11 mouse cellular contexts compared by ENCODE assay signal in genomic region chr1:63272125-63272675, GRCm38 (mm10). TPM values are rescaled to one million over a fixed set of nuclear protein-coding genes. Genes with fewer than 3 reads are reported as not detected.
DNase-seq lines count a peak whose midpoint lies in the region; ATAC-seq and TF ChIP-seq lines count a peak whose summit lies in the region.
"Had no signal": no experiment of that assay in that cellular context is flagged by ENCODE, and none has a peak within 500 bp of the region (broad histone marks: within the 10 kb centered on the region; RNA-seq: fewer than 3 reads in every experiment).

No protein-coding gene starts in this region.

- H3K4me2 ChIP-seq in liver, embryonic 11.5 days: peak overlapping the region; percentile 65
- no peak overlapping the region for H3K4me2 ChIP-seq in embryonic facial prominence, embryonic 11.5 days (ENCODE audit: low read depth, low read length)
- H3K4me2 ChIP-seq in hindbrain, embryonic 13.5 days: peak overlapping the region; percentile 56
- H3K4me2 ChIP-seq in midbrain, embryonic 16.5 days (ENCODE audit: low read length): peak overlapping the region; percentile 51

- DNase-seq in liver, embryonic 11.5 days (ENCODE audit: low spot score): no peak
- no peak for DNase-seq in liver
- peak; percentile 17 for DNase-seq in embryonic facial prominence, embryonic 11.5 days (ENCODE audit: low spot score)
- DNase-seq in cerebellum, adult 2 months: no peak
- DNase-seq in thymus, postnatal 4 days: no peak
- DNase-seq: liver, embryonic 13.5 days had no signal

- 0 out of 2 replicates have a peak, but pooled peaks cover 3% of the 10 kb centered on the region for H3K4me1 ChIP-seq in liver, embryonic 11.5 days (replicated peaks; ENCODE audit: control insufficient read depth, insufficient read depth, low read length)
- no peaks in the 10 kb centered on the region for H3K4me1 ChIP-seq in embryonic facial prominence, embryonic 11.5 days (ENCODE audit: control insufficient read depth, insufficient read depth, low read length)
- no peaks in the 10 kb centered on the region for H3K4me1 ChIP-seq in hindbrain, embryonic 13.5 days (replicated peaks)
- no peaks in the 10 kb centered on the region; the same call in 1 of the 2 replicates for H3K4me1 ChIP-seq in midbrain, embryonic 16.5 days (ENCODE audit: control insufficient read depth, insufficient read depth, low read length)
- no peaks in the 10 kb centered on the region for H3K4me1 ChIP-seq in cerebellum, adult 2 months (ENCODE audit: control insufficient read depth, insufficient read depth, low read length)

- WGBS in liver, embryonic 11.5 days: 28% methylated on average over 8 of the region's 8 CpGs
- 36% methylated on average over 8 of the region's 8 CpGs for WGBS in embryonic facial prominence, embryonic 11.5 days
- 38% methylated on average over 8 of the region's 8 CpGs for WGBS in hindbrain, embryonic 13.5 days
- WGBS in midbrain, embryonic 16.5 days: 31% methylated on average over 8 of the region's 8 CpGs
- WGBS in cerebellum, adult 2 months: 30% methylated on average over 8 of the region's 8 CpGs

- H3K36me3 ChIP-seq in liver, embryonic 11.5 days (ENCODE audit: control insufficient read depth, insufficient read depth, low read length): no peaks in the 10 kb centered on the region
- no peaks in the 10 kb centered on the region for H3K36me3 ChIP-seq in embryonic facial prominence, embryonic 11.5 days (replicated peaks; ENCODE audit: control insufficient read depth, insufficient read depth, low read depth, low read length)
- H3K36me3 ChIP-seq in hindbrain, embryonic 13.5 days: no peaks in the 10 kb centered on the region
- no peaks in the 10 kb centered on the region for H3K36me3 ChIP-seq in midbrain, embryonic 16.5 days (ENCODE audit: control insufficient read depth, insufficient read depth, low read length)
- H3K36me3 ChIP-seq: heart, embryonic 10.5 days; liver, embryonic 13.5 days had no signal

- no peak overlapping the region for H3K27ac ChIP-seq in liver, embryonic 11.5 days (ENCODE audit: low read depth, low read length)
- H3K27ac ChIP-seq in embryonic facial prominence, embryonic 11.5 days (replicated peaks; ENCODE audit: low read depth, low read length): peak overlapping the region; percentile 70; the same call in 1 of the 2 replicates
- peak overlapping the region; percentile 85; the same call in 1 of the 2 replicates for H3K27ac ChIP-seq in hindbrain, embryonic 13.5 days
- peak overlapping the region; percentile 77 for H3K27ac ChIP-seq in midbrain, embryonic 16.5 days (ENCODE audit: low read length)
- H3K27ac ChIP-seq in cerebellum, adult 2 months (ENCODE audit: insufficient read depth, low read length): no peak overlapping the region
- H3K27ac ChIP-seq: liver, embryonic 13.5 days had no signal

- no peaks in the 10 kb centered on the region for H3K9me3 ChIP-seq in liver, embryonic 11.5 days (ENCODE audit: control insufficient read depth, low read length)
- no peaks in the 10 kb centered on the region for H3K9me3 ChIP-seq in embryonic facial prominence, embryonic 11.5 days (replicated peaks; ENCODE audit: control insufficient read depth, low read length)
- no peaks in the 10 kb centered on the region for H3K9me3 ChIP-seq in hindbrain, embryonic 13.5 days
- no peaks in the 10 kb centered on the region for H3K9me3 ChIP-seq in midbrain, embryonic 16.5 days (replicated peaks; ENCODE audit: control insufficient read depth, low read length, poor library complexity, severe bottlenecking)
- H3K9me3 ChIP-seq: heart, embryonic 10.5 days; liver, embryonic 13.5 days had no signal

- H3K27me3 ChIP-seq in liver, embryonic 11.5 days (replicated peaks; ENCODE audit: control insufficient read depth, insufficient read depth, low read length): peaks cover 84% of the 10 kb centered on the region
- H3K27me3 ChIP-seq in embryonic facial prominence, embryonic 11.5 days (ENCODE audit: control insufficient read depth, insufficient read depth, low read length): peaks cover 13% of the 10 kb centered on the region
- peaks cover 71% of the 10 kb centered on the region for H3K27me3 ChIP-seq in hindbrain, embryonic 13.5 days
- peaks cover 25% of the 10 kb centered on the region for H3K27me3 ChIP-seq in midbrain, embryonic 16.5 days (ENCODE audit: control insufficient read depth, insufficient read depth, low read depth, low read length)
- H3K27me3 ChIP-seq in cerebellum, adult 2 months (ENCODE audit: control insufficient read depth, insufficient read depth, low read length): peaks cover 14% of the 10 kb centered on the region; the same call in 1 of the 2 replicates

- no peak overlapping the region for H3K9ac ChIP-seq in liver, embryonic 11.5 days (ENCODE audit: low read depth, low read length)
- H3K9ac ChIP-seq in embryonic facial prominence, embryonic 11.5 days (replicated peaks; ENCODE audit: low read length): no peak overlapping the region
- H3K9ac ChIP-seq in hindbrain, embryonic 13.5 days: no peak overlapping the region
- no peak overlapping the region for H3K9ac ChIP-seq in midbrain, embryonic 16.5 days (ENCODE audit: low read depth, low read length)
- H3K9ac ChIP-seq: liver, embryonic 13.5 days had no signal

- H3K4me3 ChIP-seq in liver, embryonic 11.5 days (ENCODE audit: low read depth, low read length): no peak overlapping the region
- H3K4me3 ChIP-seq in embryonic facial prominence, embryonic 11.5 days (ENCODE audit: low read depth, low read length): no peak overlapping the region
- peak overlapping the region; percentile 60; the same call in 1 of the 2 replicates for H3K4me3 ChIP-seq in hindbrain, embryonic 13.5 days
- peak overlapping the region; percentile 57 for H3K4me3 ChIP-seq in midbrain, embryonic 16.5 days (ENCODE audit: low read depth, low read length)
- no peak overlapping the region for H3K4me3 ChIP-seq in cerebellum, adult 2 months (replicated peaks; ENCODE audit: insufficient read depth, low read depth, low read length)

- no peak for ATAC-seq in liver, embryonic 11.5 days (replicated peaks; ENCODE audit: low FRiP score)
- no peak for ATAC-seq in embryonic facial prominence, embryonic 11.5 days (replicated peaks; ENCODE audit: insufficient number of reproducible peaks, low FRiP score, low TSS enrichment, low read depth)
- no peak for ATAC-seq in hindbrain, embryonic 13.5 days (ENCODE audit: low FRiP score)
- ATAC-seq in midbrain, embryonic 16.5 days: no peak
- ATAC-seq in granulocyte monocyte progenitor cell, adult 5-6 weeks (replicated peaks; ENCODE audit: poor library complexity, severe bottlenecking): no peak
- ATAC-seq: activated CD4-positive, CD25-positive, alpha-beta regulatory T cell, adult 4 months had no signal

- no peak for TF ChIP-seq POLR2A in cerebellum, adult 2 months (IDR thresholded peaks at IDR 0.05; ENCODE audit: borderline replicate concordance, insufficient read depth, low read length)

- TF ChIP-seq CTCF in cerebellum, adult 2 months (IDR thresholded peaks at IDR 0.05; ENCODE audit: borderline replicate concordance, insufficient read depth, low read depth, low read length): no peak

RNA-seq across cellular contexts. Expression of gene Zdbf2, which starts 0.9 kb away (rescaled TPM):
- polyA plus RNA-seq in liver, embryonic 11.5 days (2014; fragmentation: Nextera tagmentation; extraction: Ambion mirVana): 3.8 TPM in 2 replicates
- polyA plus RNA-seq in embryonic facial prominence, embryonic 11.5 days (2014; fragmentation: Nextera tagmentation; extraction: Ambion mirVana): 12.4 and 13.1 TPM in 2 replicates
- polyA plus RNA-seq in hindbrain, embryonic 13.5 days (2015; fragmentation: Nextera tagmentation; extraction: Ambion mirVana): 34.9 and 36.9 TPM in 2 replicates
- polyA plus RNA-seq in midbrain, embryonic 16.5 days (2015; fragmentation: Nextera tagmentation; extraction: Ambion mirVana): 35.4 and 50.3 TPM in 2 replicates
- polyA plus RNA-seq in cerebellum, adult 2 months (2012; rRNA removed): 3.4 and 3.9 TPM in 2 replicates
- not detected in 2 replicates for total RNA-seq in granulocyte monocyte progenitor cell, adult 5-6 weeks (2014; fragmentation: Nextera tagmentation)
- total RNA-seq in granulocyte monocyte progenitor cell, adult 5-6 weeks (2017): not detected in 2 replicates
- polyA plus RNA-seq: activated CD4-positive, CD25-positive, alpha-beta regulatory T cell, adult 4 months had no signal

RNA-seq across cellular contexts. Expression of gene Gpr1, which starts 57.9 kb away (rescaled TPM):
- 0.09 and 0.14 TPM in 2 replicates for polyA plus RNA-seq in liver, embryonic 11.5 days (2014; fragmentation: Nextera tagmentation; extraction: Ambion mirVana)
- 0.11 and 0.17 TPM in 2 replicates for polyA plus RNA-seq in embryonic facial prominence, embryonic 11.5 days (2014; fragmentation: Nextera tagmentation; extraction: Ambion mirVana)
- polyA plus RNA-seq in hindbrain, embryonic 13.5 days (2015; fragmentation: Nextera tagmentation; extraction: Ambion mirVana): 0.47 and 0.73 TPM in 2 replicates
- 0.88 and 1.1 TPM in 2 replicates for polyA plus RNA-seq in midbrain, embryonic 16.5 days (2015; fragmentation: Nextera tagmentation; extraction: Ambion mirVana)
- 0.20 and 0.36 TPM in 2 replicates for polyA plus RNA-seq in cerebellum, adult 2 months (2012; rRNA removed)
- not detected in 2 replicates for total RNA-seq in granulocyte monocyte progenitor cell, adult 5-6 weeks (2014; fragmentation: Nextera tagmentation)
- not detected in 2 replicates for total RNA-seq in granulocyte monocyte progenitor cell, adult 5-6 weeks (2017)
- polyA plus RNA-seq: liver, embryonic 13.5 days had no signal

Comparison
In these comparisons a context has a peak if more than half of its experiments do, and no peak if none do; other contexts are left out.
1. H3K27ac ChIP-seq: peak in embryonic facial prominence, embryonic 11.5 days (single experiment), hindbrain, embryonic 13.5 days (single experiment) and midbrain, embryonic 16.5 days (single experiment); none in liver, embryonic 11.5 days (single experiment) and cerebellum, adult 2 months (single experiment).
2. H3K4me3 ChIP-seq: peak in hindbrain, embryonic 13.5 days (single experiment) and midbrain, embryonic 16.5 days (single experiment); none in liver, embryonic 11.5 days (single experiment), embryonic facial prominence, embryonic 11.5 days (single experiment) and cerebellum, adult 2 months (single experiment).